Mouse (Mus musculus): ENCODE measurements around the gene Olfr393. TPM values are rescaled to one million over a fixed set of nuclear protein-coding genes. Genes with fewer than 3 reads are reported as not detected.

Olfr393 gene
- not detected in 2 replicates for polyA plus RNA-seq (2012; rRNA removed)

DNA sequence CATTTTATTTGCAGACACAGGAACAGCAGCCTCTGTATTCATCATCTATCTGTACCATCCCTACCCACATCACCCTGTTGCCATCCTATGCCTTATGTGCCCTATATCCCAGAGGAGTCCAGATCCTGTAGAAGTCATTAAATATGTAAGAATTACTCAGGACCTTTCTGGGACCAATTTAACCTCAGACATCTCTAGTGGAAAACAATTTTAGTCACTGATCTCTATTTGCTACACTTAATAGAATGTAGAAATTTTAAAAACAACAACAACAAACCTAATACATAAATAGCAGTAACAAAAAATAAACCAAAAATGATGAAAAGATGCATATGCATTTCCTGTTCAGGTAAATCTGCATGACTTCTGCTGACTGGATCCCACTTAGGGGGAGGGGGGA lies at the start of gene Olfr393:
TSS of gene Olfr393 (minus strand) at position 101 of the 400 bp plus-strand sequence.

DNA sequence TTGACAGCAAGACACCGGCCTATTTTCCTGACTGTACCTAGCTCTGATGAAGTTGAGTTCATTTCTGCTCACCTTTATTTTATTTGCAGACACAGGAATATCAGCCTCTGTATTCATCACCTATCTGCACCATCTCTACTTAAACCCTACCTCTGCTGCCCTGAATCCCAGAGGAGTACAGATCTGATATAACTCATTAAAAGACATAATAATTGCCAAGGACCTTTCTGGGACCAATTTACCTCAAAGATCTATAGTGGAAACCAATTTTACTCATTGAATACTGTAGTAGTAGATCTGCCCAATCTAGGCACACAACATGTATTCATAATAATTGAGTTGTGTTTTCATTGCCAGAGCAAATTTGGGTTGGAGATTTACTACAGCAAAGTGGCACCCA lies 39.4 kb upstream of the Olfr393 start, which contains the start of gene Olfr394:
TSS of gene Olfr394 (minus strand) at position 101 of the 400 bp plus-strand sequence.

DNA sequence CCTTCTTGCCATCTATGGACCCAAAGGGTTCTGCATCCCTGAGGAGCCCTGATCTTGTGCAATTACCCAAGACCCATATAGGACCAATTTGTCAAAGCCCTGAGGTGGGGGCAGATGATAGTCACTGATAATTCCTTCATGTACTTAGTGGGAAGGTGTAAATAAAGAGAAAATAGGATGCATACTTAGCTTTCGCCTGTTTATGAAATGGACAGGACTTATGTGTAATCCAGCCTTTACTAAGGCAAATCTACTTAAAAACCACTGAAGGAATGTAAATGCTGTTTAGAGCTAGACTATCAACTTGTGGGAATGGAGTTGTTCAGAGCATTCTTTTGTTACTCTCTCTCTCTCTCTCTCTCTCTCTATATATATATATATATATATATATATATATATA lies 34.3 kb downstream of the Olfr393 start, which contains the start of gene Olfr392:
TSS of gene Olfr392 (minus strand) at position 101 of the 400 bp plus-strand sequence.

DNA sequence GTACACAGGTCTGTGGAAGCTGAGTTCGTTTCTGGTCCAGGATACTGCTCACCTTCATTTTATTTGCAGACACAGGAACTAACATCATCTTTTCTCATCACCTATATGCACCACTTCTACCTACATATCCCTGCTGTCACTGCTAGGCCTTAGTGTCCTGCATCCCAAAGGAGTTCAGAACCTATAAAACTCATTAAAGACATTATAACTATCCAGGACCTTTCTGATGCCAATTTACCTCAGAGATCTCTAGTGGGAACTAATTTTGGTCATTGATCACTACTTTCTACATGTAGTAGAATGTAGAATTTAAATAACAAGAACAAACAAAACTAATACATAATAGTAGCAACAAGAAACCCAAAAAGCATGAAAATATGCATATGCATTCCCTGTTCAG lies 48.3 kb downstream of the Olfr393 start, which contains the start of gene Olfr391-ps:
TSS of gene Olfr391-ps (minus strand) at position 101 of the 400 bp plus-strand sequence.

Other genes starting within 250 kb of the Olfr393 start
- gene Zfp735, start 162.7 kb downstream of the Olfr393 start, polyA plus RNA-seq (2012; rRNA removed): not detected in 2 replicates
- gene Olfr389, start 70.7 kb downstream of the Olfr393 start, polyA plus RNA-seq (2012; rRNA removed): not detected in 2 replicates
- not detected in 2 replicates for gene Olfr390, start 68.5 kb downstream of the Olfr393 start, polyA plus RNA-seq (2012; rRNA removed)
- not detected in 2 replicates for gene Olfr391-ps, start 48.4 kb downstream of the Olfr393 start, polyA plus RNA-seq (2012; rRNA removed)
- not detected in 2 replicates for gene Olfr392, start 34.4 kb downstream of the Olfr393 start, polyA plus RNA-seq (2012; rRNA removed)
- not detected in 2 replicates for gene Olfr394, start 39.3 kb upstream of the Olfr393 start, polyA plus RNA-seq (2012; rRNA removed)
- not detected in 2 replicates for gene Olfr395, start 57.8 kb upstream of the Olfr393 start, polyA plus RNA-seq (2012; rRNA removed)
- gene Olfr23, start 85.2 kb upstream of the Olfr393 start, polyA plus RNA-seq (2012; rRNA removed): not detected in 2 replicates
- gene Olfr397, start 109.4 kb upstream of the Olfr393 start, polyA plus RNA-seq (2012; rRNA removed): not detected in 2 replicates
- not detected in 2 replicates for gene Olfr398, start 139.0 kb upstream of the Olfr393 start, polyA plus RNA-seq (2012; rRNA removed)
- not detected in 2 replicates for gene Olfr139, start 205.1 kb upstream of the Olfr393 start, polyA plus RNA-seq (2012; rRNA removed)
- gene Olfr399, start 205.2 kb upstream of the Olfr393 start, polyA plus RNA-seq (2012; rRNA removed): not detected in 2 replicates
- not detected in 2 replicates for gene Zfp616, start 218.5 kb upstream of the Olfr393 start, polyA plus RNA-seq (2012; rRNA removed)

Data from stomach, adult 2 months (tissue).